Mouse (Mus musculus) hindlimb bud, embryonic 11.5 days (tissue): ENCODE results near the gene G0s2.
"Not testable (repeated sequence)": the region's sequence is repeated elsewhere in the genome, so short reads cannot be mapped to it uniquely, and the experiment has no call there.

ENCODE experiments used
- DNase-seq: peaks from one replicate; pipeline ENCODE4 v3.0.0-alpha.2; 2012; ENCODE audit warnings: low read depth, low spot score; ENCODE audit errors: extremely low spot score

Gene G0s2

DNA sequence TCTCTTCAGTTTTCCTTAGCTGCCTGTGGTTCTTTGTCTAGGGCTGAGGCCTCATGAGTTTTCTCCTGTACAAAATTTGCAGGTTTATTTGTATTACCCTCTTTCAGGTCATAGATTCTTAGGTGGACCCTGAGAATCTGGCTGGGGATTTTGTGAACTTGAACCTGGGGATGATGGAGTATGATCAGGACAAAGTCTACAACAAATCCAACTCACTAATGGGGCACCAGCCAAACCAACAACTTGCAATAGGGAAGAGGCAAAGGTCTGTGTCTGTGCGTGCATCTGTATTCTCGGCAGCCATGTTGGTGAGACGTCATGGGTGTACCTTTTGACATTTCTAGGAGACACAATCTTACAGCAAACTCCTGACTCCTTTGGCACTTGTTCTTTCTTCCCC, 16.1 kb upstream of the G0s2 start:
- no peak for DNase-seq

GRCm38 (mm10) chr1:193287578-193287977, 14.6 kb upstream of the G0s2 start:
- DNase-seq, result no peak

DNA sequence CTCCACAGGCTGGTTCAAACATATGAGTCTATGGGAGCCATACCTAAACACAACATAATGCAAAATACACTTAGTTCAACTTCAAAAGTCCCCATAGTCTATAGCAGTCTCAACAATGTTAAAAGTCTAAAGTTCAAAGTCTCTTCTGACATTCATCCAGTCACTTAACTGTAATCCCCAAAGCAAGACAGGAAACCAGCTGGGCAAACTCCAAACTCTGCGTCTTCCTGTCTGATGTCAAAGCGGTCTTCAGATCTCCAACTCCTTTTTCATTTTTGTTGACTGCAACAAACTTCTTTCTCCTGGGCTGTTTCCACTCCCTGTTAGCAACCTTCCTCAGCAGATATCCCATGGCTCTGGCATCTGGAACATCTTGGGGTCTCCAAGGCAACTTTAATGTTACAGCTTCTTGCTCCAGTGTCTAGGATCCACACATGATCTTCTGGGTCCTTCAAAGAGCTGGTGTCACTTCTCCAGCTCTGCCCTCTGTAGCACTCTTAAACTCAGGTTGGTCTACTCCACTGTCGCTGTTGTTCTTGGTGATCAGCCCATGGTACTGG, 12.8 kb upstream of the G0s2 start:
- not testable (repeated sequence) for DNase-seq

GRCm38 (mm10) chr1:193284228-193284779, 11.3 kb upstream of the G0s2 start:
- DNase-seq, result no peak

- no peak for DNase-seq
Observed at GRCm38 (mm10) chr1:193281344-193281743, 8.3 kb upstream of the G0s2 start.

DNA sequence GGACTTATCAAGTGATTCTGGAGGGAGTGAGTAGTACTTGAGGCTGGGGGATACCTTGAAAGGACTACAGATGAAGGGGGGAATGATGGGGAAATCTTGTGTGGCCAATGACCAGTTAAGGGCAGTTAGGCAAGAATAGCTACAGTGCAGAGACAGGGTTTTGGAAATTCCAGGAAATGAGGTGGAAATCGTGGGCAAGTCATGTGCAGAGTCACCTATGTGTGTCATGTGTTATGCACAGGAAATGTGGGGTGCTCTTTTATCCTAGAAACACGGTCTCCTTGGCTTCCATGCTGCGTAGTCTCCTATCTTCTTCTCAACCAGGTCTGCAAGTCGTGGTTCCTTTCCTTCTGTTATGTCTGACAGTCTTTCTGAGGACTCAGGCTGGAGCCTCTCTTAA, 6.5 kb upstream of the G0s2 start:
- DNase-seq, result no peak

- no peak for DNase-seq
Observed at GRCm38 (mm10) chr1:193278414-193279045, 5.5 kb upstream of the G0s2 start.

DNA sequence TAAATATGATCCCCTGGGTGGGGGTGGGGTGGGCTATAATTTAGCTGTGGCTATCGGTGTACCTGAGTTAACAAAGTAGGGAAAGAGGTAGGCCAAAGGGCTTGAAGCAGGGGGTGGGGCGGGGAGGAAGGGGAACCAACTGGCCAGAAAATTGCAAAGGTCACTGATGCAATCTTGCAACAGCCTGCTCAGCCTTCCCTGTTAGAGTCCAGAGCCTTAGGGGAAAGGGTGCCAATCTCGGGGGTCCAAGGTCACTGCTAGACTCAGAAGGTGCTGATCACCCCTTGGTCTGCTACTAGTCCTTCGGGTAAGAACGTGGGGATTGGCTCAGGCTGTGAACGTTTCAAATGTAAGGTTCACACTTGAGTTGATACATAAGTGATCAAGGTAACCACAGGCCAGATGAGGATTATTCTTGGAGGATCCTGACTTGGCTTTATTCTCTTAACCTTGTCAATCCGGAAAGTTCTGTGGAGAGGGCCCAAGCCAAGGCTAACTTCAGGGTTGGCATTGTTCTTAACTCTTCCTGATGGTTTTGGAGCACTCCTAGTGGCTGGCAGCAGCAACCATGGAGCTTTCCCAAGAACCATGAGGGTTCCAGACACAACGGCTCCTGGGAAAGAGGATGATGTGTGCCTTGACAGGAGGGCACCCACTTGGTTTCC, 1.5 kb upstream of the G0s2 start:
- DNase-seq, result no peak

- DNase-seq, result no peak
Observed at GRCm38 (mm10) chr1:193272137-193272915, 691 bp downstream of the G0s2 start.

GRCm38 (mm10) chr1:193270965-193271763, 1.9 kb downstream of the G0s2 start:
- DNase-seq, result no peak

- no peak for DNase-seq
Observed at GRCm38 (mm10) chr1:193265734-193266133, 7.3 kb downstream of the G0s2 start.

DNA sequence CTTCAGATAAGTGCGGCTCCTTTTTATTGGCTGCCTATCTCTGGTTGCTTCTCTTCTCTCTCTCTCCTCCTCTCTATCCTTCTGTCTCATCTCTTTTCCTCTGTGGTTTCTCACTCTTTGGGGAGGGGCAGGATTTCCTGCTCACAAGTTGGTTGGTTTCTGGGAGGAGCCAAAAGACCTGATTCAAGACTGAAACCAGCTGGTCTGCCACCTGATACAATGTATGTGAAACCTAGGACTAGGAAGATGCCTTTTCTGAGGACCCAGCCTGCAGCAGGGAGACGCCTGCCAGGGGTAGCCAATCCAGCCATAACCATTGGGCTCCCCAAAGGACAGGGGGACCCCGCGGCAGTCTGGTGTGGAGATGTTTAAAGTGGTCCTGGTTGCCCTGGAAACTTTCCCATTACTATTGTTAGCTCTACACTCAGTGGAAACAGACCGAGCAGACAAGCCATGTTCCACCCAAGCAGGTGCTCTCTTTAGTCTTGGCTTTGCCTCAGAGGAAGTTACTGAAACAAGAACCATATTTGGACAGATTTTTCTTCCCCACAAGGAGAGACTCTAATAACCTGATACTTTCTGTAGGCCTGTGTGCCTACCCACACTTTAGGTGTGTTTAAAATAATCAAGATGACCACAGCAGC, 8.9 kb downstream of the G0s2 start, which contains the start of gene Hsd11b1:
TSS of gene Hsd11b1 (minus strand) at position 121 of the 644 bp plus-strand sequence.
- DNase-seq, result no peak

GRCm38 (mm10) chr1:193263026-193263907, 9.8 kb downstream of the G0s2 start:
- DNase-seq, result no peak

DNA sequence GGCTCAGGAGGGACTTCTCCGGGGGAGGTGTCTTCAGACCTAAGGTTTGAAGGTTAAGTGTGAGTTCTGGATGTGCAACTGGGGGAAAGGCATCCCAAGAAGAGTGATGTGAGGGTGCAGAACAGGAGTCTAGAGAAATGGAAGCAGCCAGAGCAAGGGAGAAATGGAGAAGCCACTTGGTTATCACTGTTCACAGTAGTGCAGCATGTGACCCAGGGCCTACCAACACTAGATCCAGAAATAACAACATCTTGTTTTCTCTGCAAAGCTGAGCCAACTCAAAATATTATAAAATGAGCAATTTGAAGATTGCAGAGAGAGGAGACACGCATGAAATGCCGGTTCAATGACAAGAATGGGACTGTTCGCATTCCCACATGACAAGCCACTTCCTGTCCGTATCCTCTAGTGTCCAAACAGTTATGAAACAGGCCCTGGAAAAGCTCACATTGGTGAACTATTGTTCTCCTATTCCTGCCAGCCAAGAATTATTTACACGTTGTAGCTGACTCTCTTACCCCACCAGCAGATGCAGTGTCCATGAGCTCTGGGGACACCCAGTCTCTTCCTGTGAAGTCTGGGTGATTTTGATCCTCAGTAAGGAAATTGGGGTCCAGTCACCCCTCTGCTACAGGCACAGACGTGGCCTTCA, 11.0 kb downstream of the G0s2 start:
- no peak for DNase-seq

- no peak for DNase-seq
Observed at GRCm38 (mm10) chr1:193259559-193259958, 13.5 kb downstream of the G0s2 start.

DNA sequence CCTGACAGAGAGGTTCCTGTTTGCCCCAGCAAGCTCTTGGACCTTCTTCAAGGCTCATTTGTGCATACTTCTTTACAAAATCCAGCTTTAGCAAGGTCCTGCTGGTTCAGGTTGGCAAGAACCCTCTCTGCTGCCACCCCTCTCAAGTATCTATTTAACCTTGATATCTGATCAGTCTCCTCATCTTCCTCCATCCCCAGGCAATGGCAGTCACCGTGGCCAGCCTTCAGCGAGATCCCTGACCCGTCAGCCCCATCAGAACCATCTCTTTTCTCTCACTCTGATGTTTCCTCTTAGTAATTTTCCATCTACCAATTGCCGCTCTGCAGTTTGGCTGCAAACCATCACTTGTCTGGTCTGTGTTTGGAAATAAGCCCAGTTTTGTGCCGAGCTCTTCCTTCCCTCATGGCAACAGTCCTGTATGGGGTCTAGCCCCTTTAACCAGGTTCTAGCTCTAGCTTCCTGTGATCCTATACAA, 16.4 kb downstream of the G0s2 start:
- no peak for DNase-seq

DNA sequence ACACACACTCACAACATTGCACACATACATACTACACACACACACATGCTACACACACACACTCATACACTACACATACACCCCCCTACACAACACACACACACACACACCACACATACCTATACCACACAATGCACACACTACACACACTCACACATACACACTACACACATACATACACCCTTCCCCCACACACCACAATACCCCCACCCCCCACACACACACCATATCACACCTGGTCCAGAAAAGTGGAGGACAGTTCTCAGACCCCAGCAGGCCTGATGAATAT, 16.8 kb downstream of the G0s2 start:
- DNase-seq, result no peak

GRCm38 (mm10) chr1:193255488-193256288, 17.3 kb downstream of the G0s2 start:
- no peak for DNase-seq
